Mouse (Mus musculus) spleen, adult 18-20 months (tissue): ENCODE results near the gene Synpo2l.

Source experiments
- DNase-seq, 2 experiments: peaks; one replicate each; pipeline ENCODE4 v3.0.0; 2022; ENCODE audit warnings: mixed read lengths in 2 of 2

Gene Synpo2l

DNA sequence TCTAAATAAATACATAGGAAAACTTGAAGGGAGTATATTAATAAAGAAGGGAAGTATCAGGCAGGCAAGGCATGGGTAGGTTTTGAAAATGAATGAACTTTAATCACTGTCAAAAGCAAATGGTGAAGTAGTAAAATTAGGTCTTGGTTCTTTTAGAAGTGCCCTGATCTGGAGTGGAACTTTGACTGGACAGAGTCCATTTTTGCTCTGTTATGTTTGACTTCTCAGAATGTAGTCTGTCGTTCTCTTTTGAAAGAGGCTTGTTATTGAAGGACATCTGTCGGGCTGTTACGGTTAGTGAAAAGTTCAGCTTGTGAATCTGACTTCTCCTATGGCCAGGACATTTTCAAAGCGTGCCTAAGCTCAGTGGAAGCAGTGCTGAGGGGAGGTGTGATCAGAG is 9.8 kb upstream of the Synpo2l start:
- DNase-seq: no peak

GRCm38 (mm10) chr14:20674064-20674833 is 6.1 kb upstream of the Synpo2l start, which contains the start of gene Sec24c:
Gene Sec24c (plus strand): TSS chr14:20674308.
- DNase-seq: peak; percentile 93 to 94

GRCm38 (mm10) chr14:20673735-20674063 is 5.5 kb upstream of the Synpo2l start:
- no peak for DNase-seq

- DNase-seq: no peak
Measured at GRCm38 (mm10) chr14:20672990-20673389, 4.8 kb upstream of the Synpo2l start.

- no peak for DNase-seq
Measured at GRCm38 (mm10) chr14:20667469-20667868, 685 bp downstream of the Synpo2l start.

GRCm38 (mm10) chr14:20664436-20664835 is 3.7 kb downstream of the Synpo2l start:
- DNase-seq: no peak

GRCm38 (mm10) chr14:20663601-20664000 is 4.6 kb downstream of the Synpo2l start:
- DNase-seq: no peak

GRCm38 (mm10) chr14:20662740-20663139 is 5.4 kb downstream of the Synpo2l start:
- no peak for DNase-seq

- no peak for DNase-seq
Measured at GRCm38 (mm10) chr14:20661661-20662331, 6.4 kb downstream of the Synpo2l start.

DNA sequence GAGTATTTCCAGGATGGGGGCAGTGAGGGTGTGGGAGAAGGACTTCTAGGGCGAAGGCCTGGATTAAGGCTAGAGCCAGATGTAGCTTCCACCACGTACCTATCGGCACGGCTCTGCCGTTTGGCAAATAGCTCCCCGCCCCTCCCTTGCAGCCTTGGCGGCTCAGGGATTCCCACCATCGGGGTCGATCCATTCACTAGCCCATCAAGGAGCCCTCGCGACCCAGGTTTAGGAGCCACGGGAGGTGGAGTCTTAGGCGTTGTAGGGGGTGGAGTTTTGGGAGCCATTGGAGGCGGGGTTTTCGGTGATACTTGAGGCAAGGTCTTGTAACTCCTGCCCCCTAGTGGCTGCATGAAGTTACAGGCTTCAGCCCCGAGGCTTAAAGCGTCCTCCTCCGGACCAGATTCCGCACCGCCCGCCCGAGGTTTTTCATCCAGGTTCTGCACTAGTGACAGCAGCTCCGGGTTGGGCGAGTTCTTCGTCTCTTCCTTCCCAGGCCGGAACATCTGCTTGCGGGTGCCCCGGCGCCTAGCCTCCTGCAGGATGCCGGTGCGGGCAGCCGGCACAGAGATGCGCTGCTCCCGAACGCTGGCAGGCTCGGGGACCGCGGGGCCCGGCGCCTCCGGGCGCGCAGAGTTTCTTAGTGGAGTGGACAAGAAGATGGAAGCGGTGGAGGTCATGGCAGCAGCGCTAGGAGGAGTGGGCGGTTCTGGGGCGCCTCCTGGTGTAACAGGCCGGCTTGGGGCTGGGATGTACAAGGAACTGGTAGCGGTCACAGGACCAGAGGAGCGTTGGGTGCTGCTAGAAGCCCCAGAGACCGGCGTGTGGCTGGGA is 7.1 kb downstream of the Synpo2l start:
- DNase-seq: peak; percentile 78 to 86

GRCm38 (mm10) chr14:20659687-20660086 is 8.5 kb downstream of the Synpo2l start:
- no peak for DNase-seq

- DNase-seq: no peak
Measured at GRCm38 (mm10) chr14:20658902-20659301, 9.3 kb downstream of the Synpo2l start.

DNA sequence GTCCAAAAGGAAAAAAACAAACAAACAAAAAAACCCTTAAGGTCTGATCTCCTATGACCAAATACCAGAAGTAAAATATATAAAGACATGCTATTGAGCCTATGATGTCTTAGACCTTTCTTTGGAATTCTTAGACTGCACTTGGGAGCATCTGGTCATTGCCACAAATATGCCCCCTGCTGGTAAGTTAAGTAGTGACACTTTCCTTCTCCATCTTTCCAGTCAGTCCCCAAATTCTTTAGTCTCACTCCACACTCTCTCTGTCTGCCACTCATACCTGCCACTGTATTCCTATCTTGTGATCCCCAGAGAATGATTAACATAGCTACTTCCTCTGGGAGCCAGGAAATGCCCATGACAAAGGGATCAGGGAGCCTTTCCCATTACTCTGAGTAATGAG is 9.8 kb downstream of the Synpo2l start:
- no peak for DNase-seq

DNA sequence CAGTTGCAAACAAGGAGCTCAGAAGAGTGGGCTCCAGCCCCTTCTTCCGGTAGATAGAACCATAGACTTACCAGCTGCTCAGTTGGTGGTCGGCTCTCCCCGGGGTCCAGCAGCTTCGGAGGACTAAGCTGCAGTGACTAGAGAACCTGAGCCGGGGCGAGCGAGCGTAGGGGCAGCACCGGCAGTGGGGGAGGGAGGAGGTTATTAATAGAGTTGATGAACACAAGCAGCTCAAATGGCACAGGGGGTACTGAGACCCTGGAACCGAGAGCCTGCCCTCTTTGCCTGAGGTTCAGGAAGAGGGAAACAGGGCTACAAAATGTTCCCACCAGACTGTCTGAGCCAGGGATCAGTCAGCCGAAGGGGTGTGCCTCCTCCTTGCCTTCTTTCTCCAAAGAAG is 11.8 kb downstream of the Synpo2l start, which contains the start of gene Myoz1:
Myoz1 (minus strand) TSS at position 180 of the 400 bp plus-strand sequence.
- DNase-seq: no peak

- DNase-seq: no peak
Measured at GRCm38 (mm10) chr14:20655731-20656130, 12.4 kb downstream of the Synpo2l start.

- DNase-seq: no peak
Measured at GRCm38 (mm10) chr14:20654690-20655421, 13.3 kb downstream of the Synpo2l start.

DNA sequence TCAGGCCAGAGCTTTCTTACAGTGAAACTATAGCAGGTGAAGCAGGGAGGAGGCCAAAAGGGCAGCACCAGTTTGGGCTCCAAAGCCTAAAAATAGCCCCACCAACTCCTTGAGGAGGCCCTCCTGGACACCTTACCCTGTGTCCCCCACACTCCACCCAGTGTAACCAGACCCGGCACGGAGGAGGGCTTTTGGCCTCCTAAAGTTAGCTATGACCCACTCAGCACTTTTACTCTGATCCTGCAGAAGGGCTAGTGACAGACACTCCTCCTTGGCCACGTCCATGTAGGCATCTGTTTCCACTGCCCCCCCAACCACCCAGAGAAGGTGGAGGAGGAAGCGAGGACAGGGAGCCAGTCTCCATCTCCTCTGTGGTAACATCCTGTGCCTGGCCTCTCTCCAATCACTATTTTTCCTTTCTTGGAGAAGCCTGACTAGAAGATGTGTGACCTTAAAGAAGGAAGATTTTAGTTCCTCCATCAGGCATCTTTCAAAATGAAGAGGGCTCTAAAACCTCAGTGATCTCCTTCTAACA is 16.4 kb downstream of the Synpo2l start:
- DNase-seq: no peak

DNA sequence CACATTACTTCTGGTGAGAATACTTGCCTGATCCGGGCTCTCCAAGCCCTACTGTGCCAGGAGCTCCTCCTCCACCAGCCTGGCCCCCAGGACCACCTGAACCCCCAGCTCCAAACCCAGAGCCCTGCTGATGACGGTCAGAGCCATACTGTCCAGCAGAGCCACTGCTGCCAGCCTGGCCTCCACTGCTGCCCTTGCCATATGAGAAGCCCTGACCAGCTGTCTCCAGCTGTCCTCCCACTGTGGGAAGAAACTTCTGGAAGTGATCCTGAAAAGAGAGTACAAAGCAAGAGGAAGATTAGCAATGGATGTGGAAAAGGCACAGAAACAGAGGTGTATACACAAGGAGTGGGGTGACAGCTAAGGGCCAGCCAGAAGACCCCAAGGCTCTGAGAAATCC is 17.2 kb downstream of the Synpo2l start:
- DNase-seq: no peak

DNA sequence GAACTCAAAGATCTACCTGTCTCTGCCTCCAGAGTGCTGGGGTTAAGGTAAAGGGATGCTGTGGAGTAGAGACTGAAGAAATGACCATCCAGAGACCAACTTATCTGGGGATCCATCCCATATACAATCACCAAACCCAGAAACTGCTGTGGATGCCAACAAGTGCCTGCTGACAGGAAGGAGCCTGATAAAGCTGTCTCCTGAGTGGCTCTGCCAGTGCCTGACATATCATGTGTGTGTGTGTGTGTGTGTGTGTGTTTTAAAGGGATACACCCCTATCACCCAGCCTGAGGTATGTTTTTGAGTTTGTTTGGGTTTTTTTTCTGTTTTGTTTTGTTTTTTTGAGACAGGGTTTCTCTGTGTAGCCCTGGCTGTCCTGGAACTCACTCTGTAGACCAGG is 21.8 kb downstream of the Synpo2l start:
- DNase-seq: no peak

DNA sequence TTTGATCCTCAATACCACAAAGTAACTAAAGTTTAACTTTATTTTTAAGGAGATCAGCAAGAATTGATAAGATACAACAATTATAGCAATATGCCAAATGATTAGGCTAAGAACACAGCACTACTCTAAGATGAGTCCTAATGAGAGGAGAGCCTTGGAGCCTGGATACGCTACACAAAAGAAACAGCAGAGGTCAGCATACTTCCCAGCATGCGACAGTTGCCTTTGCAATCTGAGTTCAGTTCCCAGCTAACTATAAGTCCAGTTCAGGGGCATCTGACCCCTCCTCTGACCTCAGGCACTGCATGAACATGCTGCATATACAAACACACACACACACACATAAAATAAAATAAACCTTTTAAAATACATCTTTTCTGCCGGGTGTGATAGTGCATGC is 22.6 kb downstream of the Synpo2l start:
- no peak for DNase-seq

- DNase-seq: no peak
Measured at GRCm38 (mm10) chr14:20641438-20641875, 26.7 kb downstream of the Synpo2l start.
